Mouse (Mus musculus) stomach, postnatal 0 days (tissue): ENCODE data around the gene Stard5. TPM values are rescaled to one million over a fixed set of nuclear protein-coding genes. Genes with fewer than 3 reads are reported as not detected.

ENCODE experiments used
- ATAC-seq: fragments of 200-750 bp; cut with Nextera tagmentation; 2 replicates; pipeline ENCODE4 v1.8.0; 2017; ENCODE audit not compliant: low FRiP score, low TSS enrichment
- DNase-seq: peaks from one replicate; pipeline ENCODE4 v3.0.0-alpha.2; 2016; ENCODE audit warnings: low spot score
- H3K27ac ChIP-seq: fragments of 300-500 bp; sonication (generic); replicated peaks from 2 replicates; pipeline ENCODE4 v1.5.1; 2014; ENCODE audit warnings: mild to moderate bottlenecking, control low read depth
- H3K27me3 ChIP-seq: fragments of 300-500 bp; sonication (generic); 2 replicates; pipeline ENCODE4 v1.6.1; 2014; ENCODE audit warnings: low read length; ENCODE audit not compliant: control insufficient read depth, insufficient read depth
- H3K36me3 ChIP-seq: fragments of 300-500 bp; sonication (generic); 2 replicates; pipeline ENCODE4 v1.6.1; 2014; ENCODE audit warnings: low read length, mixed read lengths; ENCODE audit not compliant: control insufficient read depth, insufficient read depth
- H3K4me1 ChIP-seq: fragments of 300-500 bp; sonication (generic); replicated peaks from 2 replicates; pipeline ENCODE4 v1.6.1; 2014; ENCODE audit warnings: antibody characterized with exemption; ENCODE audit not compliant: control insufficient read depth, insufficient read depth
- H3K4me2 ChIP-seq: fragments of 300-500 bp; sonication (generic); replicated peaks from 2 replicates; pipeline ENCODE4 v1.6.1; 2014; ENCODE audit warnings: low read depth, mild to moderate bottlenecking, control low read depth, moderate library complexity
- H3K4me3 ChIP-seq: fragments of 300-500 bp; sonication (generic); 2 replicates; pipeline ENCODE4 v1.5.1; 2014; ENCODE audit warnings: low read depth, low read length, control low read depth
- H3K9ac ChIP-seq: fragments of 300-500 bp; sonication (generic); 2 replicates; pipeline ENCODE4 v1.6.1; 2014; ENCODE audit warnings: mild to moderate bottlenecking, low read length, control low read depth, mixed read lengths
- H3K9me3 ChIP-seq: fragments of 300-500 bp; sonication (generic); 2 replicates; pipeline ENCODE4 v1.6.1; 2016; ENCODE audit warnings: low read length; ENCODE audit not compliant: control insufficient read depth
- CTCF ChIP-seq: IDR thresholded peaks from 2 replicates; pipeline ENCODE4 v1.5.1; 2016; ENCODE audit warnings: antibody characterized with exemption, low read depth, mild to moderate bottlenecking, moderate library complexity
- EP300 ChIP-seq: optimal IDR thresholded peaks from 2 replicates; pipeline ENCODE3; 2016; ENCODE audit warnings: antibody characterized with exemption
- WGBS: fragments of 180-500 bp; shearing (Covaris S2); extraction: QIAGEN DNeasy Blood & Tissue Kit; methylation state at CpG from one replicate; pipeline ENCODE4 v1.1.7; 2014; 5-methylcytosine and 5-hydroxymethylcytosine counted together
- polyA plus RNA-seq: library from polyadenylated mRNA; unstranded; fragments of >200 nt; fragmentation: Nextera tagmentation; extraction: Ambion mirVana; gene quantifications from 2 replicates; pipeline ENCODE4 v1.2.1, GENCODE M21; 2015

The Stard5 gene
- polyA plus RNA-seq, 1 experiment from 2014 or later, result 34.1 TPM

- no peaks in the 10 kb centered on the region for H3K9me3 ChIP-seq
- TF ChIP-seq CTCF (peak; percentile 80), EP300 (no peak)
- H3K27ac ChIP-seq, result no peak overlapping the region
- H3K9ac ChIP-seq, result no peak overlapping the region
- H3K27me3 ChIP-seq, result no peaks in the 10 kb centered on the region
- no peak overlapping the region for H3K4me3 ChIP-seq
- no peaks in the 10 kb centered on the region for H3K36me3 ChIP-seq
- 24% methylated on average over 5 of the region's 5 CpGs for WGBS
- H3K4me2 ChIP-seq, result no peak overlapping the region
- ATAC-seq, result no peak
- H3K4me1 ChIP-seq, result no peaks in the 10 kb centered on the region
- peak; percentile 29 for DNase-seq
These were observed 43.9 kb downstream of the Stard5 start for GRCm38 (mm10) chr7:83675545-83676254.

- H3K27ac ChIP-seq, result no peak overlapping the region
- H3K4me2 ChIP-seq, result no peak overlapping the region
- ATAC-seq (no peak), DNase-seq (no peak)
- H3K9me3 ChIP-seq, result no peaks in the 10 kb centered on the region
- H3K9ac ChIP-seq, result no peak overlapping the region
- TF ChIP-seq EP300, result no peak
- no peak for TF ChIP-seq CTCF
- WGBS, result 75% methylated on average over 3 of the region's 3 CpGs
- no peaks in the 10 kb centered on the region for H3K4me1 ChIP-seq
- no peaks in the 10 kb centered on the region for H3K36me3 ChIP-seq
- H3K27me3 ChIP-seq, result no peaks in the 10 kb centered on the region
- no peak overlapping the region for H3K4me3 ChIP-seq
These were observed 45.5 kb downstream of the Stard5 start for GRCm38 (mm10) chr7:83677296-83677695.

GRCm38 (mm10) chr7:83678506-83678905 is 46.7 kb downstream of the Stard5 start:
- Histone ChIP-seq H3K4me2 (no peak overlapping the region), H3K4me1 (no peaks in the 10 kb centered on the region), H3K27me3 (no peaks in the 10 kb centered on the region), H3K27ac (no peak overlapping the region), H3K9ac (no peak overlapping the region), H3K9me3 (no peaks in the 10 kb centered on the region), H3K4me3 (no peak overlapping the region), H3K36me3 (no peaks in the 10 kb centered on the region)
- TF ChIP-seq EP300, result no peak
- TF ChIP-seq CTCF, result no peak
- WGBS, result 83% methylated on average over 4 of the region's 4 CpGs
- DNase-seq (no peak), ATAC-seq (no peak)

DNA sequence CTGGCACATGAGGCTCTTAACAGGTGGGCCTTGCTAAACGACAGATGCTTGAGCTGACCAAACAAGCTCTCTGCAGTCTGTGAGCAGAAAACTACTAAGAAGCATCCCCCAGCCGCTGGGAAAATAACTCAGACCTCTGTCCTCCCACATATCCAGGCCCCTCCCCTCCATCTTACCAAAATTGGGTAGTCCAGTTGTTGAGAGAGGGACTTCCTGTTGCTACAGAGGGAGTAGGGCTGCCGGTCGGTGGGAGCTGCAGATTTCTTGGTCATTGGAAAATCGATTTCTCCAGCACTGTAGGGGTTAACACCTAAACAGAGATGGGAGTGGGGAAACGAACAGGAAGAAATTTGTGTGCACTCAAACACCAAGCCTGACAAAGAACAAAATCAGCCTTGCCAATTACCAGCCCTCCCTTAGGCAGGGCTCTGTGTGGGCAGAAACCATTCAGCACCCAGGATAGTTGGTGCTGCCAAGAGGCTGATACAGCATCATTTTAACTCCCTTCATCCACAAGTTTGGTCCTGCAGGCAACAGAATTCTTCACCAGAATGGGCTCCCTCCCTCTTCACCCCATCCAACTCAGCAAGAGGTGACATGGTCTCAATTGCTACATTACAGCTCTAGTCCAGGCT is 51.0 kb downstream of the Stard5 start:
- no peak overlapping the region for H3K4me3 ChIP-seq
- no peak overlapping the region for H3K4me2 ChIP-seq
- TF ChIP-seq EP300 (no peak), CTCF (no peak)
- no peaks in the 10 kb centered on the region for H3K36me3 ChIP-seq
- no peak overlapping the region for H3K9ac ChIP-seq
- H3K9me3 ChIP-seq, result no peaks in the 10 kb centered on the region
- no peaks in the 10 kb centered on the region for H3K4me1 ChIP-seq
- no peaks in the 10 kb centered on the region for H3K27me3 ChIP-seq
- no peak overlapping the region for H3K27ac ChIP-seq
- DNase-seq (no peak), ATAC-seq (no peak)
- WGBS, result 25% methylated on average over 6 of the region's 6 CpGs

- Histone ChIP-seq H3K27ac (no peak overlapping the region), H3K9ac (no peak overlapping the region), H3K9me3 (no peaks in the 10 kb centered on the region), H3K4me1 (no peaks in the 10 kb centered on the region), H3K4me2 (no peak overlapping the region), H3K36me3 (no peaks in the 10 kb centered on the region), H3K27me3 (no peaks in the 10 kb centered on the region), H3K4me3 (no peak overlapping the region)
- peak; percentile 52 for DNase-seq
- TF ChIP-seq CTCF, result peak; percentile 87
- TF ChIP-seq EP300, result no peak
- 32% methylated on average over 6 of the region's 6 CpGs for WGBS
- ATAC-seq, result no peak
These were observed 63.9 kb downstream of the Stard5 start for GRCm38 (mm10) chr7:83695449-83696212.
